Mouse (Mus musculus) midbrain, embryonic 12.5 days (tissue): Measurements from ENCODE around the gene Aip. TPM values are rescaled to one million over a fixed set of nuclear protein-coding genes. Genes with fewer than 3 reads are reported as not detected.
"Not testable (repeated sequence)": the region's sequence is repeated elsewhere in the genome, so short reads cannot be mapped to it uniquely, and the experiment has no call there.

Source experiments
- ATAC-seq: fragments of 200-750 bp; cut with Nextera tagmentation; 2 replicates; pipeline ENCODE4 v1.8.0; 2017; ENCODE audit warnings: low read depth, moderate TSS enrichment, moderate library complexity; ENCODE audit not compliant: low FRiP score
- H3K27ac ChIP-seq: fragments of 300-500 bp; sonication (generic); replicated peaks from 2 replicates; pipeline ENCODE4 v1.5.1; 2016; ENCODE audit warnings: mild to moderate bottlenecking
- H3K27me3 ChIP-seq: fragments of 300-500 bp; sonication (generic); 2 replicates; pipeline ENCODE4 v1.6.1; 2016; ENCODE audit warnings: mild to moderate bottlenecking
- H3K36me3 ChIP-seq: fragments of 300-500 bp; sonication (generic); 2 replicates; pipeline ENCODE4 v1.6.1; 2016
- H3K4me1 ChIP-seq: fragments of 300-500 bp; sonication (generic); 2 replicates; pipeline ENCODE4 v1.6.1; 2016
- H3K4me2 ChIP-seq: fragments of 300-500 bp; sonication (generic); replicated peaks from 2 replicates; pipeline ENCODE4 v1.6.1; 2016; ENCODE audit warnings: mild to moderate bottlenecking, moderate library complexity
- H3K4me3 ChIP-seq: fragments of 300-500 bp; sonication (generic); 2 replicates; pipeline ENCODE4 v1.5.1; 2016; ENCODE audit warnings: mild to moderate bottlenecking
- H3K9ac ChIP-seq: fragments of 300-500 bp; sonication (generic); replicated peaks from 2 replicates; pipeline ENCODE4 v1.6.1; 2016; ENCODE audit warnings: mild to moderate bottlenecking, moderate library complexity
- H3K9me3 ChIP-seq: fragments of 300-500 bp; sonication (generic); 2 replicates; pipeline ENCODE4 v1.6.1; 2016; ENCODE audit warnings: mild to moderate bottlenecking
- WGBS: fragments of 180-500 bp; shearing (Covaris S2); methylation state at CpG from one replicate; pipeline ENCODE4 v1.1.7; 2016; 5-methylcytosine and 5-hydroxymethylcytosine counted together
- polyA plus RNA-seq: library from polyadenylated mRNA; unstranded; fragments of >200 nt; fragmentation: Nextera tagmentation; extraction: Ambion mirVana; gene quantifications from 2 replicates; pipeline ENCODE4 v1.2.1, GENCODE M21; 2016

Gene Aip
- polyA plus RNA-seq, 1 experiment from 2014 or later = 63.6 TPM

GRCm38 (mm10) chr19:4129462-4129861 is 3.8 kb upstream of the Aip start:
- H3K27me3 ChIP-seq = no peaks in the 10 kb centered on the region
- peaks cover 55% of the 10 kb centered on the region for H3K36me3 ChIP-seq
- no peak overlapping the region for H3K4me3 ChIP-seq
- no peak overlapping the region for H3K9ac ChIP-seq
- H3K9me3 ChIP-seq = no peaks in the 10 kb centered on the region
- no peak for ATAC-seq
- peaks cover 15% of the 10 kb centered on the region for H3K4me1 ChIP-seq
- no peak overlapping the region for H3K4me2 ChIP-seq
- no peak overlapping the region for H3K27ac ChIP-seq
- 96% methylated on average over 7 of the region's 7 CpGs for WGBS

DNA sequence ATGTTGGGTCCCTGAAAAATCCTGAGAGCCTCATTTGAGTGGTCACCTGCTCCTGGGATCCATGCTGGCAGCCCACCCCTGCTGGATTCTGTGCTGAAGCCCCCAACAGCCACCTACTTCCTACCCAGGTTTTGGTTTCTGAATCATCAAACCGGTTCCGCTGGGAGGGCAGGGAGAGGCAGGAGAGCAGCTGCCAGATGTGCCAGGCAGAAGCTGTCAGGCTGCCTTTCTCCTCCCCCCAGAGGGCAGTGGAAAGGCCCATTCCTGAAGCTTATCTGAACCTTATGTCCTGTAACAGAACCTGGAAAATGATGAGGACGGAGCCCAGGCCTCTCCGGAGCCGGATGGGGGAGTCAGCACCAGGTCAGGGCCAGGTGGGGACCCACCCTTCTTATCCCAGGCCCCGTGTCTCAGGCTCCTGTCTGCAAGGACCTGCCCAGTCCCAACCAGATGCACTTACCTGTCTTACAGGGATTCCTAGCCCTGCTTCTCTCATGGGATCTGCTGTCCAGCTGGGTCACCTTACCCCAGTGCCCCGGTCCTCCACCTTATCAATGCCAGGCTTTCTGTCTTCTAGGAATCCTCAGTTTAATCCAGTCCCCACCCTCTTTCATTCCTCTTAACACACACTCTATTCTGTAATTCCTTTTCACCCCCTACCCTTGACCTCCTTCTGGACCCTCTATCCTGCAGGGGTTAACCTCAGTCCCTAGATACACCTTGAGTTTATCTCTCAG is 1.3 kb upstream of the Aip start:
- H3K9ac ChIP-seq = peak overlapping the region; percentile 83
- H3K27me3 ChIP-seq = no peaks in the 10 kb centered on the region
- H3K4me3 ChIP-seq = peak overlapping the region; percentile 84
- peaks cover 15% of the 10 kb centered on the region for H3K4me1 ChIP-seq
- H3K36me3 ChIP-seq = peaks cover 38% of the 10 kb centered on the region
- peak overlapping the region; percentile 71 for H3K4me2 ChIP-seq
- WGBS = 70% methylated on average over 7 of the region's 7 CpGs
- H3K27ac ChIP-seq = no peak overlapping the region
- no peaks in the 10 kb centered on the region for H3K9me3 ChIP-seq
- ATAC-seq = no peak

- H3K27me3 ChIP-seq, H3K9me3 ChIP-seq: not testable (repeated sequence)
- peaks cover 23% of the 10 kb centered on the region for H3K4me1 ChIP-seq
- peak overlapping the region; percentile 52 for H3K27ac ChIP-seq
- H3K4me3 ChIP-seq = peak overlapping the region; percentile 84
- H3K4me2 ChIP-seq = peak overlapping the region; percentile 71
- H3K9ac ChIP-seq = peak overlapping the region; percentile 62
- peak; percentile 42 for ATAC-seq
- peaks cover 27% of the 10 kb centered on the region for H3K36me3 ChIP-seq
- WGBS = 14% methylated on average over 4 of the region's 4 CpGs
These were observed 390 bp downstream of the Aip start for GRCm38 (mm10) chr19:4125268-4125667.

DNA sequence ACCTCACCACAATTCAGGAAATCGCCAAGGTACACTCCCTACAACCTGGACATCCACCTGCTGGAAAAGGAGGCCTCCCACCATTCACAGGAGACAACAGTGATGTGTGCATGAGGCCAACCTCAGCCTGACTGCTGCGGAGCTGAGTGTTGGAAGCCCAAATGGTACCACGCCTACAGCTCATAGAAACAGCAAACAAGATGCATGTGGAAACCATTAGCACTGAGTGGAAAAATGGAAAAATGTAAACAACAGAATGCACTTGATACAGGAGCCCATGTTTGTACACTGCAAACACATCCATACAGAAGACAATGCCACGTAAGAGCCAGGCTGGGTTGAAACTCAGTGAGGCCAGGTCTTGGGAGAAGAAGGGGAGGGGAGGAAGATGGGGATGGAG is 1.2 kb downstream of the Aip start:
- H3K27me3 ChIP-seq = peaks cover 6% of the 10 kb centered on the region
- 80% methylated on average over 4 of the region's 4 CpGs for WGBS
- ATAC-seq = no peak
- no peak overlapping the region for H3K9ac ChIP-seq
- peaks cover 25% of the 10 kb centered on the region for H3K4me1 ChIP-seq
- no peak overlapping the region for H3K27ac ChIP-seq
- no peak overlapping the region for H3K4me2 ChIP-seq
- H3K36me3 ChIP-seq = peaks cover 19% of the 10 kb centered on the region
- H3K4me3 ChIP-seq = no peak overlapping the region
- H3K9me3 ChIP-seq = no peaks in the 10 kb centered on the region

GRCm38 (mm10) chr19:4122411-4123370 is 3.0 kb downstream of the Aip start:
- Histone ChIP-seq H3K36me3 (peaks cover 6% of the 10 kb centered on the region), H3K9ac (no peak overlapping the region), H3K9me3 (no peaks in the 10 kb centered on the region), H3K27me3 (peaks cover 6% of the 10 kb centered on the region), H3K4me2 (no peak overlapping the region), H3K4me1 (peaks cover 25% of the 10 kb centered on the region), H3K4me3 (no peak overlapping the region), H3K27ac (no peak overlapping the region)
- no peak for ATAC-seq
- WGBS = 87% methylated on average over 7 of the region's 7 CpGs

- peaks cover 18% of the 10 kb centered on the region for H3K4me1 ChIP-seq
- H3K4me3 ChIP-seq, ATAC-seq, H3K27me3 ChIP-seq, H3K9me3 ChIP-seq, H3K9ac ChIP-seq, H3K4me2 ChIP-seq, H3K27ac ChIP-seq: not testable (repeated sequence)
- H3K36me3 ChIP-seq = peaks cover 10% of the 10 kb centered on the region
- WGBS = 60% methylated on average over 6 of the region's 6 CpGs
These were observed 3.8 kb downstream of the Aip start for GRCm38 (mm10) chr19:4121896-4122295.

- H3K4me3 ChIP-seq = peak overlapping the region; percentile 41
- H3K36me3 ChIP-seq = peaks cover 15% of the 10 kb centered on the region
- peak overlapping the region; percentile 73 for H3K27ac ChIP-seq
- peaks cover 12% of the 10 kb centered on the region for H3K4me1 ChIP-seq
- peak overlapping the region; percentile 45 for H3K9ac ChIP-seq
- 2% methylated on average over 38 of the region's 38 CpGs for WGBS
- ATAC-seq = peak; percentile 74
- no peaks in the 10 kb centered on the region for H3K9me3 ChIP-seq
- H3K4me2 ChIP-seq = peak overlapping the region; percentile 44
- peaks cover 6% of the 10 kb centered on the region for H3K27me3 ChIP-seq
These were observed 4.4 kb downstream of the Aip start for GRCm38 (mm10) chr19:4121097-4121805.

- 94% methylated on average over 2 of the region's 2 CpGs for WGBS
- Histone ChIP-seq H3K27me3 (peaks cover 6% of the 10 kb centered on the region), H3K9ac (no peak overlapping the region), H3K4me2 (peak overlapping the region; percentile 44), H3K27ac (no peak overlapping the region), H3K36me3 (peaks cover 21% of the 10 kb centered on the region), H3K4me3 (peak overlapping the region; percentile 41; the same call in 1 of the 2 replicates), H3K4me1 (peaks cover 12% of the 10 kb centered on the region), H3K9me3 (no peaks in the 10 kb centered on the region)
- ATAC-seq = no peak
These were observed 5.2 kb downstream of the Aip start for GRCm38 (mm10) chr19:4120496-4120895.

GRCm38 (mm10) chr19:4119716-4120487 is 5.8 kb downstream of the Aip start:
- 87% methylated on average over 6 of the region's 6 CpGs for WGBS
- Histone ChIP-seq H3K27ac (no peak overlapping the region), H3K9me3 (no peaks in the 10 kb centered on the region), H3K9ac (no peak overlapping the region), H3K27me3 (peaks cover 6% of the 10 kb centered on the region), H3K4me2 (peak overlapping the region; percentile 44), H3K4me3 (no peak overlapping the region), H3K36me3 (peaks cover 26% of the 10 kb centered on the region), H3K4me1 (peaks cover 10% of the 10 kb centered on the region)
- no peak for ATAC-seq

- ATAC-seq = no peak
These were observed 7.3 kb downstream of the Aip start for GRCm38 (mm10) chr19:4118350-4118749.

GRCm38 (mm10) chr19:4117006-4117405 is 8.7 kb downstream of the Aip start:
- Histone ChIP-seq H3K9ac (no peak overlapping the region), H3K36me3 (peaks cover 55% of the 10 kb centered on the region)
- ATAC-seq = no peak

More at GRCm38 (mm10) chr19:4118350-4118749, 7.3 kb downstream of the Aip start:
- H3K4me3 ChIP-seq = no peak overlapping the region
- H3K36me3 ChIP-seq = peaks cover 42% of the 10 kb centered on the region
- peaks cover 6% of the 10 kb centered on the region for H3K27me3 ChIP-seq
- H3K27ac ChIP-seq = no peak overlapping the region
- peaks cover 10% of the 10 kb centered on the region for H3K4me1 ChIP-seq
- no peaks in the 10 kb centered on the region for H3K9me3 ChIP-seq
- H3K9ac ChIP-seq = no peak overlapping the region
- no peak overlapping the region for H3K4me2 ChIP-seq
- WGBS = 96% methylated on average over 2 of the region's 2 CpGs

More at GRCm38 (mm10) chr19:4117006-4117405, 8.7 kb downstream of the Aip start:
- WGBS = 93% methylated on average over 7 of the region's 7 CpGs
- Histone ChIP-seq H3K4me3 (no peak overlapping the region), H3K9me3 (no peaks in the 10 kb centered on the region), H3K27me3 (peaks cover 6% of the 10 kb centered on the region), H3K4me2 (no peak overlapping the region), H3K4me1 (peaks cover 10% of the 10 kb centered on the region), H3K27ac (no peak overlapping the region)
